Mouse (Mus musculus) skeletal muscle tissue, adult 2 months (tissue): ENCODE results near the gene Tdrd7.
A peak's percentile ranks its signal among the peaks of the same experiment; 100 is the strongest.

ENCODE experiments used
- DNase-seq: peaks from one replicate; pipeline ENCODE4 v3.0.0-alpha.2; 2012; ENCODE audit warnings: low read depth, low spot score

The Tdrd7 gene

GRCm38 (mm10) chr4:45964771-45965439, at the start of gene Tdrd7:
Gene Tdrd7, plus strand, starts transcription at chr4:45965334.
- DNase-seq = no peak

GRCm38 (mm10) chr4:45917091-45917490, 48.0 kb upstream of the Tdrd7 start:
- DNase-seq = no peak

- DNase-seq = no peak
Observed at GRCm38 (mm10) chr4:45921663-45922435, 43.3 kb upstream of the Tdrd7 start.

GRCm38 (mm10) chr4:45924011-45924410, 41.1 kb upstream of the Tdrd7 start:
- DNase-seq = no peak

- DNase-seq = no peak
Observed at GRCm38 (mm10) chr4:45928561-45928960, 36.6 kb upstream of the Tdrd7 start.

GRCm38 (mm10) chr4:45941628-45942044, 23.5 kb upstream of the Tdrd7 start:
- DNase-seq = no peak

GRCm38 (mm10) chr4:45947729-45948128, 17.4 kb upstream of the Tdrd7 start:
- DNase-seq = no peak

GRCm38 (mm10) chr4:45949109-45949848, 15.9 kb upstream of the Tdrd7 start:
- DNase-seq = peak; percentile 34

- no peak for DNase-seq
Observed at GRCm38 (mm10) chr4:45951830-45952229, 13.3 kb upstream of the Tdrd7 start.

- no peak for DNase-seq
Observed at GRCm38 (mm10) chr4:45953025-45953919, 11.9 kb upstream of the Tdrd7 start.

- DNase-seq = no peak
Observed at GRCm38 (mm10) chr4:45955235-45955634, 9.9 kb upstream of the Tdrd7 start.

GRCm38 (mm10) chr4:45956131-45956530, 9.0 kb upstream of the Tdrd7 start:
- DNase-seq = no peak

- no peak for DNase-seq
Observed at GRCm38 (mm10) chr4:45956706-45957105, 8.4 kb upstream of the Tdrd7 start.

GRCm38 (mm10) chr4:45965737-45966447, 758 bp downstream of the Tdrd7 start:
- peak; percentile 42 for DNase-seq

- DNase-seq = no peak
Observed at GRCm38 (mm10) chr4:45966716-45967115, 1.6 kb downstream of the Tdrd7 start.

GRCm38 (mm10) chr4:45967479-45968341, 2.6 kb downstream of the Tdrd7 start:
- DNase-seq = no peak

- DNase-seq = no peak
Observed at GRCm38 (mm10) chr4:45969051-45969450, 3.9 kb downstream of the Tdrd7 start.

GRCm38 (mm10) chr4:45970048-45970560, 5.0 kb downstream of the Tdrd7 start:
- no peak for DNase-seq

GRCm38 (mm10) chr4:45971806-45972447, 6.8 kb downstream of the Tdrd7 start:
- peak; percentile 96 for DNase-seq
